ENCODE assay signal across 10 mouse cellular contexts in the genomic region with DNA sequence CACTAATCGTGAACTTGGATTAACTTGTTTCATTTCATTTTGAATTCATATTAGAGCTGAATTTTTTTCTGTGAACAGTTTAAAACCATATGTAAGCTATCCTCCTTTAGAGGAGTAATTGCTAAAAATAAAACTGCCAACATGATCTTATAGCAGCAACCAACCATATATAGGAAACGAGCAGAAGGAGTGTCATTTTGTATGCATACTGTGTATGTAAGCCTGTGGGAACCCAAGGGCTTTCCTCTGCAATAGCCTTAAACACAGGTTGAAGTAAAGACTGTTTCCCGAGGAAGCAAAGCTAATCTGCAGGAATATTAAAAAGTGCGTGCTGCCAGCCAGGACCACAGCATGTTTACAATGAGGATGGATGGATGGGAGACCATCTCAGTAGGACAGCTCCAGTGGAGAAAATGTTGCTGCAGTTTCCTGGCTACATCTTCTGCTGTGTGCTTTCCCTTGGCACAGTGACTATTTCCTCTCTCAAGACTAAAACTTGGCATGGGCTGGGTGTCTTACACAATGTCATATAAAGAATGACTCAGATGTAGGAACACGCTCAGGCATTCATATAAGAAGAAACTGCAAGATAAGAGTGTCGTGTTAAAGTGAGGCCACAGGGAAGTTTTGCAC.
A peak's percentile ranks its signal among the peaks of the same experiment; 100 is the strongest.
DNase-seq lines count a peak whose midpoint lies in the region; ATAC-seq and TF ChIP-seq lines count a peak whose summit lies in the region.
"Had no signal": no experiment of that assay in that cellular context is flagged by ENCODE, and none has a peak within 500 bp of the region (broad histone marks: within the 10 kb centered on the region; RNA-seq: fewer than 3 reads in every experiment).

No protein-coding gene starts in this region.

- H3K4me1 ChIP-seq in forebrain, embryonic 13.5 days = no peaks in the 10 kb centered on the region
- H3K4me1 ChIP-seq in forebrain, embryonic 10.5 days = no peaks in the 10 kb centered on the region
- H3K4me1 ChIP-seq: megakaryocyte, embryonic 14.5 days had no signal

- no peaks in the 10 kb centered on the region for H3K36me3 ChIP-seq in forebrain, embryonic 13.5 days (ENCODE audit: poor library complexity, severe bottlenecking)
- H3K36me3 ChIP-seq in forebrain, embryonic 10.5 days (replicated peaks) = no peaks in the 10 kb centered on the region

- H3K4me3 ChIP-seq in forebrain, embryonic 13.5 days = no peak overlapping the region
- H3K4me3 ChIP-seq in forebrain, embryonic 10.5 days = no peak overlapping the region
- no peak overlapping the region for H3K4me3 ChIP-seq in gastrocnemius, adult 2 months
- H3K4me3 ChIP-seq: megakaryocyte, embryonic 14.5 days had no signal

- WGBS in forebrain, embryonic 13.5 days = 71% methylated on average over 6 of the region's 6 CpGs
- WGBS in forebrain, embryonic 10.5 days = 86% methylated on average over 6 of the region's 6 CpGs

- no peaks in the 10 kb centered on the region for H3K9me3 ChIP-seq in forebrain, embryonic 13.5 days (replicated peaks)
- H3K9me3 ChIP-seq in forebrain, embryonic 10.5 days = no peaks in the 10 kb centered on the region
- H3K9me3 ChIP-seq: megakaryocyte, embryonic 14.5 days had no signal

- H3K27ac ChIP-seq in forebrain, embryonic 13.5 days = no peak overlapping the region
- H3K27ac ChIP-seq in forebrain, embryonic 10.5 days = no peak overlapping the region
- H3K27ac ChIP-seq in gastrocnemius, adult 2 months = no peak overlapping the region

- intact Hi-C loops in left cerebral cortex, postnatal 36 days (cut with DNase I) = no loop called here
- intact Hi-C loops in gastrocnemius, adult 2 months (cut with DNase I) = no loop called here

- peak; percentile 71; the same call in 1 of the 2 replicates for ATAC-seq in forebrain, embryonic 13.5 days

- H3K27me3 ChIP-seq in forebrain, embryonic 13.5 days = no peaks in the 10 kb centered on the region
- H3K27me3 ChIP-seq in forebrain, embryonic 10.5 days (ENCODE audit: poor library complexity, severe bottlenecking) = no peaks in the 10 kb centered on the region
- H3K27me3 ChIP-seq: megakaryocyte, embryonic 14.5 days had no signal

- H3K9ac ChIP-seq in forebrain, embryonic 13.5 days = no peak overlapping the region

- H3K4me2 ChIP-seq in forebrain, embryonic 13.5 days = no peak overlapping the region
- H3K4me2 ChIP-seq: heart, embryonic 11.5 days had no signal

- TF ChIP-seq CTCF in gastrocnemius, adult 2 months (IDR thresholded peaks at IDR 0.05) = no peak

- no peak for DNase-seq in forebrain, embryonic 10.5 days (ENCODE audit: extremely low spot score, low spot score)
- DNase-seq in 3134 (ENCODE audit: extremely low read depth, insufficient read length, low spot score) = peak; percentile 50
- peak; percentile 8 to 24 for DNase-seq in cerebellum, postnatal 36 days
- DNase-seq in left cerebral cortex, postnatal 36 days (ENCODE audit: low spot score in 2 of 2) = peak; percentile 53 to 63
- no peak for DNase-seq in ovary, postnatal 14 days (ENCODE audit: low spot score)
- DNase-seq in gastrocnemius, postnatal 25 days = no peak
- no peak for DNase-seq in gastrocnemius, adult 2 months

Comparison
In these comparisons a context has a peak if more than half of its experiments do, and no peak if none do; other contexts are left out.
1. DNase-seq: peak in 3134 (single experiment), cerebellum, postnatal 36 days (2 of 2) and left cerebral cortex, postnatal 36 days (2 of 2); none in forebrain, embryonic 10.5 days (single experiment), ovary, postnatal 14 days (single experiment), gastrocnemius, postnatal 25 days (single experiment) and gastrocnemius, adult 2 months (single experiment).